Mouse (Mus musculus): ENCODE data around the gene Polrmt. TPM values are rescaled to one million over a fixed set of nuclear protein-coding genes. Genes with fewer than 3 reads are reported as not detected.

Gene Polrmt
- 58.6 and 61.2 TPM in 2 replicates for polyA plus RNA-seq (2016; fragmentation: Nextera tagmentation; extraction: Ambion mirVana)

GRCm38 (mm10) chr10:79745898-79746773 lies at the start of gene Polrmt:
TSS of gene Polrmt (minus strand) at chr10:79746581.
- H3K27me3 ChIP-seq (ENCODE audit: low read depth, poor library complexity, severe bottlenecking), result no peaks in the 10 kb centered on the region
- peak within 1 kb of the TSS; percentile 71 for H3K4me3 ChIP-seq
- DNase-seq (ENCODE audit: low spot score), result peak; percentile 96
- WGBS, result 3% methylated on average over 38 of the region's 38 CpGs
- H3K36me3 ChIP-seq, result peaks cover 37% of the 10 kb centered on the region
- peak within 1 kb of the TSS; percentile 84 for H3K27ac ChIP-seq
- peaks cover 14% of the 10 kb centered on the region for H3K4me1 ChIP-seq
- H3K9me3 ChIP-seq (replicated peaks), result no peaks in the 10 kb centered on the region

GRCm38 (mm10) chr10:79795905-79796304 lies 49.5 kb upstream of the Polrmt start:
- peaks cover 43% of the 10 kb centered on the region for H3K4me1 ChIP-seq
- WGBS, result 96% methylated on average over 3 of the region's 3 CpGs
- no peak for DNase-seq (ENCODE audit: low spot score)
- H3K27ac ChIP-seq, result no peak overlapping the region
- H3K27me3 ChIP-seq (ENCODE audit: low read depth, poor library complexity, severe bottlenecking), result no peaks in the 10 kb centered on the region
- no peaks in the 10 kb centered on the region for H3K9me3 ChIP-seq (replicated peaks)
- no peak overlapping the region for H3K4me3 ChIP-seq
- H3K36me3 ChIP-seq, result peaks cover 29% of the 10 kb centered on the region

DNA sequence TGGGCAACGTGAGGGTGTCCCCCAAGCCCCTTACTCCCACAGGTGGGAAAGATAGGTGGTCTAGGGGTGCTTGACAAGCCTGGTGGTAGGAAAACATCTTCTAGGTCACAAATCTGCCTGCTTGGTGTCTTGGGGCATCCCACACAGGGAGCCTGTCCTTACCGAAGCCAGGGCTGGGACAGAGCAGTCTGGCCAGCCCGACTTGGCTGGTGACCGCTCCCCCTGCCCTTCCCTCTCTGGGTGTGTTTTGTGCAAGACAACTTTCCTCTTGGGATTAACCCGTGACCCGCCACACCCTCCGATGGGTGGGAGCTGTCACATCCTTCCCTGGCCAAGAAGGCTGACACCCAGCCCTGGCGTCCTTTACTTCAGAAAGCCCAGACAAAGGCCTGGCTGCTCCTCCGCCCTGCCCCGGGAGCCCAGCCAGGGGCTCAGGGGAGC lies 48.1 kb upstream of the Polrmt start:
- Histone ChIP-seq H3K9me3 (replicated peaks) (no peaks in the 10 kb centered on the region), H3K27me3 (ENCODE audit: low read depth, poor library complexity, severe bottlenecking) (no peaks in the 10 kb centered on the region), H3K4me3 (peak overlapping the region; percentile 92), H3K36me3 (peaks cover 15% of the 10 kb centered on the region), H3K27ac (peak overlapping the region; percentile 96), H3K4me1 (peaks cover 38% of the 10 kb centered on the region)
- WGBS, result 8% methylated on average over 10 of the region's 10 CpGs
- peak; percentile 65 for DNase-seq (ENCODE audit: low spot score)

DNA sequence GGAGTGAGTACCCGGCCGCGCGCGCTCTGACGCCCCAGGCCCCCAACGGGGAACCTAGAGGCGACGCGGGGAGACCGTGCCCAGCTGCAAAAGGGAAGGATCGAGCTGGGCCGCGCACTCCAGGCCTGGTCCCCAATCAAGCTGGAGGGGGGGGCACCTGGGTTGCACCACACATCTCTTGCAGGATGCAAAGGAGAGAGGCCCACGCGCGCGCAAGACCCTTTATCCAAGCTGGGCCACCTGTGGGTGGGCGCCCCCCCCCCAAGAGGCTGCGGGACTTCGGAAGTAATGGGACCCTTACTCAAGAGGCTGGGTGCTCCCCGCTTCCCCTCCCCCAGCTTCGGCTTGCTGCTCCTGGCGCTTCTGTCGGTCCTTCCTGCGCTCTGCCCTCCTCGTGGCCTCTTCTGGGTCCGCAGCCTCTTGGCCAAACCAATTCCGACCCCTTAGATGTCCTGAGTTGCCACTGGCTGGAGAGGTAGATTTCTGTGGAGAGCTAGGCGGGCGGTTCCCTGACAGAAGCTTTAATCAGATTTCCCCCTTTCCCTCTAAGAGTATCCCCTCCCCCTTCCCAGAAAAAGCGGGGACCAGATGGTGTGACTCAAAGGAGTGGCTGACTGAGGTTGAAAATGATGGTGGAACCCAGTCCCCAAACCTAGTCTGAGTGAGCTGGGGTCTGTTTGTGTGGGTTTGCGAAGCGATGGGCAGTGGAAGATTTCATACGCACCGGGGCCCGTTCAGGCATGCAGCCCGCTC lies 47.5 kb upstream of the Polrmt start:
- H3K4me1 ChIP-seq, result peaks cover 38% of the 10 kb centered on the region
- H3K27ac ChIP-seq, result peak overlapping the region; percentile 96
- 1% methylated on average over 38 of the region's 38 CpGs for WGBS
- peak; percentile 68 for DNase-seq (ENCODE audit: low spot score)
- H3K27me3 ChIP-seq (ENCODE audit: low read depth, poor library complexity, severe bottlenecking), result no peaks in the 10 kb centered on the region; the same call in 1 of the 2 replicates
- no peaks in the 10 kb centered on the region for H3K9me3 ChIP-seq (replicated peaks)
- peaks cover 11% of the 10 kb centered on the region for H3K36me3 ChIP-seq
- peak overlapping the region; percentile 92 for H3K4me3 ChIP-seq

DNA sequence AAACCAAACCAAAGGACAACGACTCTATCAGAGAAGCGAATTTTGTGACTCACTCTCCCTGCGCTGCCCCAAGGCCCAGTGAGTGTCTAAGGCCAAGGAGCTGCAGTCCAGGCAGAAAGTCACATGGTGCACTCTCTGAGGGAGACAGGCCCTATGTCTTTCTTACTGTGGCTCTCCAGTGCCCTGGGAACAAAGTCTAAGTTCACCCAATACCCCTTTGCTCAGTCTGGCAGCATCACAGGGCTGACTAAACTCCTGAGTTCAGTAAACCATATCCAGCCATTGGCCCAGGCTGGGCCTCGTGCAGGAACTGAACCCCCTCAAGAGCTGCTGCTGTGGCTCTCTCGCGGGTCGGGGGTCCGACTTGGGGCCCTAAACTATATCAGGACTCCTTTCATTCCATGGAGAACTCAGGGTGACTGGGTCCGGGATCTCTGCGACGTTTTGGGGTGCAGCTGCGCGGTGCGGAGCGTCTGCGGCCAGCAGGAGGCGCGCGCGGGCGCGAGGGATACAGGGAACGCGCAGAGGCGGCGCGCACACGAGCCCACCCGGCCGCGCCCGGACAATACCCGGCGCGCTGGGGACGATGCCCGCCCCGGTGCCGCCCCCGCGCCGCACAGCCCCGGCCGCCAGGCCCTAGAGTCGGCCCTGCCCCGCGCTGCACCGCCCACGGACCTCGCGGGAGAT lies 46.8 kb upstream of the Polrmt start, which contains the start of gene Palm:
Palm (plus strand) TSS at position 522 of the 687 bp plus-strand sequence.
- peak; percentile 88 for DNase-seq (ENCODE audit: low spot score)
- Histone ChIP-seq H3K4me1 (peaks cover 37% of the 10 kb centered on the region), H3K9me3 (replicated peaks) (no peaks in the 10 kb centered on the region)

GRCm38 (mm10) chr10:79792339-79793040 lies 46.1 kb upstream of the Polrmt start:
- Histone ChIP-seq H3K36me3 (peaks cover 6% of the 10 kb centered on the region), H3K27ac (peak overlapping the region; percentile 96; the same call in 1 of the 2 replicates), H3K9me3 (replicated peaks) (no peaks in the 10 kb centered on the region), H3K4me1 (peaks cover 32% of the 10 kb centered on the region), H3K27me3 (ENCODE audit: low read depth, poor library complexity, severe bottlenecking) (no peaks in the 10 kb centered on the region; the same call in 1 of the 2 replicates), H3K4me3 (0 out of 2 replicates have a peak overlapping the region, but pooled peaks have one; percentile 92)
- WGBS, result 79% methylated on average over 5 of the region's 5 CpGs
- no peak for DNase-seq (ENCODE audit: low spot score)

More for the DNA sequence above, 46.8 kb upstream of the Polrmt start, which contains the start of gene Palm:
- Histone ChIP-seq H3K36me3 (peaks cover 11% of the 10 kb centered on the region), H3K4me3 (peak within 1 kb of the TSS; percentile 92), H3K27me3 (ENCODE audit: low read depth, poor library complexity, severe bottlenecking) (no peaks in the 10 kb centered on the region; the same call in 1 of the 2 replicates), H3K27ac (peak within 1 kb of the TSS; percentile 96)
- 6% methylated on average over 50 of the region's 51 CpGs for WGBS

DNA sequence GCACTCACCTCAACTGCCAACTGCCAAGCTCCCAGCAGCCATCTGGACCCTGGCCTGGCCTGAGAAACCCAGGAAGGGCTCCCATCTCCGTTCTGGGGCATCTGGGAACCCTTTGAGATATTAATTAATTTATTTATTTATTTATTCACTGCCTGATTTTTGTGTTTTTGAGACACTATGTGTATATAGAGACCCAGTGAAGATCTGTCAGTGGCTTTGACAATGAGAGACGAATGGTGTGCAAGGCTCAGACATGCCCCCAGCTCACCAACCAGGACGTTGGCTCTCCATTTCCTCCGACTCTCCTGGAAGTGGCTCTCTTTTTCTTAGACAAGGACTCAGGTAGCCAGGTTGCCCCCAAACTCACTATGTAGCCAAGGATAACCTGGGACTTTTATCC lies 44.5 kb upstream of the Polrmt start, which contains the start of gene Prss57:
Prss57 (minus strand) TSS at position 101 of the 400 bp plus-strand sequence.
- Histone ChIP-seq H3K27ac (no peak within 1 kb of the TSS), H3K4me3 (no peak within 1 kb of the TSS), H3K36me3 (peaks cover 3% of the 10 kb centered on the region), H3K4me1 (peaks cover 21% of the 10 kb centered on the region), H3K9me3 (replicated peaks) (no peaks in the 10 kb centered on the region), H3K27me3 (ENCODE audit: low read depth, poor library complexity, severe bottlenecking) (no peaks in the 10 kb centered on the region; the same call in 1 of the 2 replicates)
- 83% methylated on average over 4 of the region's 4 CpGs for WGBS
- no peak for DNase-seq (ENCODE audit: low spot score)

- peaks cover 7% of the 10 kb centered on the region for H3K27me3 ChIP-seq (ENCODE audit: low read depth, poor library complexity, severe bottlenecking)
These were observed 43.2 kb upstream of the Polrmt start for GRCm38 (mm10) chr10:79789581-79789980.

GRCm38 (mm10) chr10:79788386-79789158 lies 42.2 kb upstream of the Polrmt start:
- no peaks in the 10 kb centered on the region for H3K9me3 ChIP-seq (replicated peaks)
- H3K27me3 ChIP-seq (ENCODE audit: low read depth, poor library complexity, severe bottlenecking), result peaks cover 16% of the 10 kb centered on the region
- 37% methylated on average over 7 of the region's 7 CpGs for WGBS
- H3K4me1 ChIP-seq, result peaks cover 5% of the 10 kb centered on the region
- no peaks in the 10 kb centered on the region for H3K36me3 ChIP-seq
- DNase-seq (ENCODE audit: low spot score), result peak; percentile 84
- H3K4me3 ChIP-seq, result no peak overlapping the region
- no peak overlapping the region for H3K27ac ChIP-seq

More at GRCm38 (mm10) chr10:79789581-79789980, 43.2 kb upstream of the Polrmt start:
- no peaks in the 10 kb centered on the region for H3K36me3 ChIP-seq
- no peak overlapping the region for H3K27ac ChIP-seq
- H3K9me3 ChIP-seq (replicated peaks), result no peaks in the 10 kb centered on the region
- H3K4me3 ChIP-seq, result no peak overlapping the region
- no peak for DNase-seq (ENCODE audit: low spot score)
- H3K4me1 ChIP-seq, result peaks cover 14% of the 10 kb centered on the region
- 62% methylated on average over 2 of the region's 2 CpGs for WGBS

- Histone ChIP-seq H3K9me3 (replicated peaks) (no peaks in the 10 kb centered on the region), H3K4me1 (peaks cover 28% of the 10 kb centered on the region), H3K36me3 (no peaks in the 10 kb centered on the region), H3K27me3 (ENCODE audit: low read depth, poor library complexity, severe bottlenecking) (peaks cover 55% of the 10 kb centered on the region), H3K4me3 (no peak overlapping the region), H3K27ac (no peak overlapping the region)
- DNase-seq (ENCODE audit: low spot score), result peak; percentile 72
- WGBS, result 42% methylated on average over 27 of the region's 27 CpGs
These were observed 37.8 kb upstream of the Polrmt start for GRCm38 (mm10) chr10:79783920-79784800.
